Mouse (Mus musculus): ENCODE data around the gene Gm11042. TPM values are rescaled to one million over a fixed set of nuclear protein-coding genes. Genes with fewer than 3 reads are reported as not detected.
A peak's percentile ranks its signal among the peaks of the same experiment; 100 is the strongest.

Gene Gm11042
- polyA plus RNA-seq, 1 experiment, result not detected

DNA sequence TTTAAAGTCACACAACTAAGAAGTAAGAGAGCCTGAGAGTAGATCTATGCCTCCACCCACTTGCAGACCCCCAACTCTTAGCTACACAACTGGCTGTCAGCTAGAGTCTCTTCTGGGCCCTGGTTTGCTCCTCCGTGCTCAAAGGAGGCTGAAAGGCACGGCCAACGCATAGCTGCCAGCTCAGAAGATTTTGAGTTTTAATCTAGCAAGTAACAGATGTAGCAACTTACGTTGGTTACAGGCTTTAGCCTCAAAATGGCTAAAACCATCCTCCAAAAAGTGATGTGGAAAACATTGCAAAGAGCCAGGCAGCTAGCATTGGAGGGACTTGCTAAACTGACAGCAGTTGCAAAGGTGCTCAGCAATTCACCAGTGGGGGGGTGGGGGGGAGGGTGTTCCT is 25.2 kb downstream of the Gm11042 start:
- no peak for DNase-seq (ENCODE audit: extremely low spot score in 1 of 2, low spot score in 1 of 2)

DNA sequence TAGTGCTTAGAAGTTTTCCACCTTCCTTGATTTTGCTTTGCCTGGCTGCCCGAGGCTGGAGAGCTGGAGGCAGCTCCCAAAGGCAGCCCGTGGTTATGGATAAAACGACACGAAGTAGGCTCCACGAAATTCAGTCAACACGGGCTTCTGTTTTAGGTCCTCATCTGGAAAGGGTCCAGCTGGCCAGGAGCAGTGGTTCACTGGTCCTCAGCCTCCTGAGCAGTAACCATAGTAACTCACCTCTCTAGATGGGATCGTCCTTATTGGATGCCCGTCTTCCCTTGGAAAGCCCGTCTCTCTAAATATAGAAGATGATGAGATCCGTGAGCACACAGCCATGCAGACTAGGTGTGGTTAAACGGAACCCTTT is 31.5 kb downstream of the Gm11042 start:
- peak; percentile 59 to 73 for DNase-seq (ENCODE audit: extremely low spot score in 1 of 2, low spot score in 1 of 2)

DNA sequence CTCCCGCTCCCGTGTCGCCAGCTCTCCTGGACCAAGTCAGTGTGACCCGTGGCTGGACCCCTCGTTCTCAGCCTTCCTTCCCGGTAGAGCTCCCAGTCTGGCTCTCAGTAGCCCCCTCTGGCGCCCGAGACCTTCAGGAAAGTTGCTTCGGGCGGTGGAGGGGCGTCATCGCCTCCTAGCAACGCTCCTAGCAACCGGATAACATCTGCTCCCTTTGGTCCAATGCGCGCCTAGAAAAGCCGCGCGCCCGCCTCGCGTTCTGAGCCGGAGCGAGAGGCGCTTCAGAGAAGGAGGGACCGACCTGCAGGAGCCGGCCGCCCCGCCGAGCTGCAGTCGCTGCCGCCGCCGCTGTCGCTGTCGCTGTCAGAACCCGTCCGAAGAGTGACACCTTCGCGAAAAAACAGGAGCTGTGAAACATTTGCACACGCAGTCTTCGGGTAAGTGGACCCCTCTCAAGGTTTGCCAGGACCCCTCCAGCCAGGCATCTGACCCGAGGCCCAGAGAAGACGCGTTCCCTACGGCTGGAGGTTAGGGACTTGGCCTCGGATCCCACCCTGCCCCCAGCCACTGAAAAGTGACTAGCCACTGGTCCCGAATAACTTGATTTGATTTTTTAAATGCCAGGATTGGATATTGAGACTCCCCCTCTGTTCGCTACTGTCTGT is 32.0 kb downstream of the Gm11042 start:
- peak; percentile 93 to 99 for DNase-seq (ENCODE audit: extremely low spot score in 1 of 2, low spot score in 1 of 2)

DNA sequence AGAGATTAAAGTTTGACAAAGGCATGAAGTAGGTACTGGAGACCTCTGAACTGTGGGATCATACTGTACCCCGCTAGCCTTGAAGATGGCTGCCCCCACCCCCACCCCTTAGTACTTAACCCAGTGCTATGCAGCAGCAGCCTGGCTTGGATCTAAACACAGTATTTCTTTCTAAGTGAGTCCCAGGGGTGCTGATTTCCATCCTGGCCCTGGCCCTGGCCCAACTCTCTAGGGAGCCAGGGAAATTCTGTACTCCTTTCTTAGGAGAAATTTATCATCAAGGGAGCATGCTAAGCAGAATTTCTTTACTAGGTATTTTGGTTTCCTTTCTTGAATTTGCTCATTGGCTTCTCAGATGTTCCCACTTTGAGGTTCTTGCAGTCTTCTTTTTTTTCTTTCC is 33.3 kb downstream of the Gm11042 start:
- no peak for DNase-seq (ENCODE audit: extremely low spot score in 1 of 2, low spot score in 1 of 2)

DNA sequence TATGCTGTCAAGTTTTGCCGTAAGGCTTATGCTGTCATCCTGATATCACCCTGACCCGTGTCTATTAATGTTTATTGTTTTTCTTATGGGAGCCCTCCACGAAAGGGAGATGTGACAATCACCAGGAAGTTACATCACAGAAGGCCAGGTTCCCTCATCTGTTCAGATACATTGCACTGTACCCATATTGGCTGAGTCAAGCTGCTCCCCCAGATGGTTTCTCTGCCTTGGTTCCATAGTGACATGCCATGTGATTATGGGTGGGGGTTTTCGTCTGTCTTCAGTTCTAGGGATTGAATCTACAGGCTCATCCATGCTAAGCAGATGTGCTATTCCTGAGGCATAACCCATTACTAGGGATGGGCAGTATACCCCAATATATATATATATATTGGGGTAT is 34.8 kb downstream of the Gm11042 start:
- no peak for DNase-seq (ENCODE audit: extremely low spot score in 1 of 2, low spot score in 1 of 2)

DNA sequence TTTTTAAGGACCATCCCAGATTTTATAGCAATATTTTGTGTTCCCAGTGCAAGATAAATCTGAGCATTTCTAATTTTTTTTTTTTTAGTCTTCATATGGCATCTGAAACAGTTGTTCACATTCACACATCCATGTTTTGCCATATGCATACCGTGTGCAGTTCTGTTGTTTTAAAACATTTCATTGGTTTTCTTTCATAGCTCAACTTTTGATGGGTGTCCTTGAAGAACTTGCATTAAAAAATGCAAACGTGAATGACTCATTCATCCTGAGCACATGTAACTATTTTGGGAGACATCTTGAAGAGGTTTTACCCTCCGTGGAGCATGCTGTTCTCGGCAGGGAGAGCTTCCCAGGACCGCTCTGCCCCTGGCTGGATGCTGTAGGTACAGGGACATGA is 38.9 kb downstream of the Gm11042 start:
- DNase-seq (ENCODE audit: extremely low spot score in 1 of 2, low spot score in 1 of 2), result no peak

DNA sequence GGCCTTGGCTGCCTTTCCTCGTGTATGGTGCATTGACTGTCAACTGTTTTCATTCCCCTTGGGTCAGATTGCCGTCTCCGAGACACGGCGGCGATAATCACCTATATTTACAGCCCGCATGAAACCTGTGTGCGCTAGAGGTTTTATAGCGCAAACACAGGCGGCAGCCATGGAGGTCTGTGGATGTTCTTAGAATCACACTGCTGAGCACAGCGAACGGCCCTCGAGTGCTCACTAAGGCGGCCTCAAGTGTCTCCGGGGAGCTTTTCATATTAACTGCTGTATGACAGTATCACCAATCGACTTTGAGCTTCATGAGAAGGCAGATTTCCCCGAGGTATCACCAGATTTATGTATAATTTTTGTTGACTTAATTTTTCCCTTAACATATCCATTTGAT is 43.6 kb downstream of the Gm11042 start:
- DNase-seq (ENCODE audit: extremely low spot score in 1 of 2, low spot score in 1 of 2), result no peak

DNA sequence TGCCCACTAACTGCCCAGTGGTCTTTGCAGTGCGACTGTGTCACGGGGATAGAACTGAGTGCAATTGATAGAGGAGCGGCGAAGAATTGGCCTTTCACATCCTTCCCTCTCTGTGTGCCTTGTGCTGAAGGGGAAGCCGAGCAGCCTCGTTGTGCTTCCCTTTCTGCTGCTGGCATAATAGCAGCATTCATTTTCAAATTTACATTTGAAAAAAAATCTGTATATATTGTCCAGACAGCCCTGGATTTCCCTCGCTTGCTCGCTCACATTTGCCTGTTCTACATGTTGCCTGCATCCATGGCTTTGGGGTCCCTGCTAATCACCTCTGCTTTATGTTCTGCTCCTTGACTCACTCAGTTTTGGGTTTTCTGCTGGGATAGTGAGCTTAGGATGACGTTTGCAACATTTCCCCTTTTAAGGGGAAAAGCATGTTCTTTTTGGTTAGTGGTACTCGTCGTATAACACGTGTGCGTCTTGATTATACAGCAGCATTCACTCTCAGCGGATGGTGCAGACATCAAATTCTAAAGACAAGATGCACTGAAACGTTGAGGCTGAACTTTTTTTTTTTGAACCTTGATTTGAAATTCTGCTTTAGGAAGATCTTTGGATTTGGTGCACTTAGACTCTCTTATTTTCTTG is 47.4 kb downstream of the Gm11042 start:
- DNase-seq (ENCODE audit: extremely low spot score in 1 of 2, low spot score in 1 of 2), result no peak

DNA sequence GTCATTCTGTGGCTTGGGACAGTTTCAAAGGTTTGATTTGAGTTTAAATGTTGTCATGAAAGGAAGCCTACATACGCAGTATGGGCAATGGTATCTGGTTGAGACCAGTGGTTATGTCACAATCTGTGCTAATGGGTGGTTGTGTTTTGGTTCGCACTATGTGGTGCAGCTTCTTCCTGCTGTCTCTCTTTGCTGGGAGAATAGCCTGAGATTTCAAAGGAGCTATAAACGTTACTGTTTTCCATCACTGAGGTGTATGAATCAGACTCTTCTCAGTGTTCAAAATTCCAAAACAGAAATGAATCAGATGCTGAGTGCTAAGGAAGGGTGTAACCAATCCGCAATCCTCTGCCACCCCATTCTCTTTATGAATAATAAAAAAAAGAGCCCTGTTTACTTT is 49.1 kb downstream of the Gm11042 start:
- no peak for DNase-seq (ENCODE audit: extremely low spot score in 1 of 2, low spot score in 1 of 2)

Data from frontal cortex, adult 2 months (tissue).